Mouse (Mus musculus): ENCODE results near the gene Timp4. TPM values are rescaled to one million over a fixed set of nuclear protein-coding genes. Genes with fewer than 3 reads are reported as not detected.

Gene Timp4
- polyA plus RNA-seq (2012; rRNA removed), result 0.01 TPM in 1 of 2 replicates, not detected in the other

GRCm38 (mm10) chr6:115252099-115252873, at the start of gene Timp4:
TSS of gene Timp4 (minus strand) at chr6:115252205.

GRCm38 (mm10) chr6:115227043-115227442, 25.0 kb downstream of the Timp4 start, which contains the start of gene Gm17482:
TSS of gene Gm17482 (plus strand) at chr6:115227343.

Other genes starting within 250 kb of the Timp4 start
- 15.1 and 17.0 TPM in 2 replicates for gene Tamm41, start 214.3 kb downstream of the Timp4 start, polyA plus RNA-seq (2012; rRNA removed)
- gene Syn2, start 117.3 kb downstream of the Timp4 start, polyA plus RNA-seq (2012; rRNA removed), result 0.03 and 0.06 TPM in 2 replicates
- not detected in 2 replicates for gene Gm17482, start 24.9 kb downstream of the Timp4 start, polyA plus RNA-seq (2012; rRNA removed)
- gene Pparg, start 108.7 kb upstream of the Timp4 start, polyA plus RNA-seq (2012; rRNA removed), result 0.63 and 0.81 TPM in 2 replicates